26 mouse cellular contexts compared by ENCODE assay signal in the genomic region with DNA sequence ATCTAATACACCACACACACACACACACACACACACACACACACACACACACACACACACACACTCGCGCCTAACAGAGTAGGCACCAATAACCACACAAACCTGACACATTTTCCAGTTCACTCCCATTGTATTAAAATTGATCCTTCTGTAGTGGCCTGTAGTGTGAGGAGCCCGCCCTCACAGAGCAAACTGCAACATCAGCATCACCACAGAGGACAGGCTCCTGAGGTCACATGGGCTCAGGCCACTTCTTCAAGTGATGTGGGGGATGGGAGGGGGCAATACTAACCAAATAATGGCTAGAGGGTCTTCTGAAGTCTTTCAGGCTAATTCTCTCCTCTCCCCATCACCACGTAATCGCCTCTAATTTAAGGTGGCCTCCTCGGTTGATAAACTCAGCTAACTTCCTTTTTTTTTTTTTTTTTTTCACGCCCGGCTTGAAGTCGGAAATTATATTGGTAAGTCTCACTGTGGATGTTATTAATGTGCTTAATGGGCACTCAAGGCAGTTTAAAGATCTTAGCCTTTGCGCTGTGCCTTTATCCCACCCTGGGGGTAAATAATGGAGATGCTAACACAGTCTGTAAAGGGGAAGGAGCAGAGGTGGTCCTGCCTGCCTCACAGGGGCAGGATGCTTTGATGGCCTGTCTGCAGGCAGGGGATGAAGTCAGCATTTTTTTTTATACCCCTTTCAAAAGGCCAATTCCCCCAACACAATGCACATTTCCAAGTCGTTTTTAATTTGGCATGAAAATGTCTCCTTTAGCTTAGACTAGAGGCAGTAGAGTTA. TPM values are rescaled to one million over a fixed set of nuclear protein-coding genes. Genes with fewer than 3 reads are reported as not detected.
DNase-seq lines count a peak whose midpoint lies in the region; ATAC-seq and TF ChIP-seq lines count a peak whose summit lies in the region.
"Had no signal": no experiment of that assay in that cellular context is flagged by ENCODE, and none has a peak within 500 bp of the region (broad histone marks: within the 10 kb centered on the region; RNA-seq: fewer than 3 reads in every experiment).

No protein-coding gene starts in this region.

- peak overlapping the region; percentile 49 for H3K27ac ChIP-seq in MEL (ENCODE audit: control insufficient read depth, low read depth, low read length)
- H3K27ac ChIP-seq in forebrain, embryonic 15.5 days (replicated peaks): no peak overlapping the region
- H3K27ac ChIP-seq: embryonic facial prominence, embryonic 12.5 days; heart, embryonic 10.5 days; hindbrain, embryonic 14.5 days; layer of hippocampus, adult 2 months; liver, embryonic 12.5 days; stomach, embryonic 15.5 days had no signal

- H3K9me3 ChIP-seq in MEL (replicated peaks; ENCODE audit: insufficient read depth, low read length): no peaks in the 10 kb centered on the region
- H3K9me3 ChIP-seq in forebrain, embryonic 15.5 days: no peaks in the 10 kb centered on the region
- H3K9me3 ChIP-seq: embryonic facial prominence, embryonic 12.5 days; heart, embryonic 10.5 days; liver, embryonic 12.5 days; stomach, embryonic 15.5 days had no signal

- WGBS in forebrain, embryonic 15.5 days: 24% methylated on average over 11 of the region's 11 CpGs

- H3K9ac ChIP-seq in MEL (ENCODE audit: control insufficient read depth, low read depth, low read length, poor library complexity, severe bottlenecking): no peak overlapping the region
- no peak overlapping the region for H3K9ac ChIP-seq in forebrain, embryonic 15.5 days (replicated peaks)
- H3K9ac ChIP-seq: embryonic facial prominence, embryonic 12.5 days; hindbrain, embryonic 14.5 days; liver, embryonic 12.5 days; lung, embryonic 14.5 days; stomach, embryonic 15.5 days had no signal

- TF ChIP-seq RAD21 in MEL (IDR thresholded peaks at IDR 0.05; ENCODE audit: low read depth, low read length): no peak

- TF ChIP-seq EP300 in MEL (IDR thresholded peaks at IDR 0.05; ENCODE audit: low read depth in 1 of 2, low read length in 2 of 2): no peak; a peak in 1 of 4 replicates

- no peak for TF ChIP-seq POLR2A in MEL (IDR thresholded peaks at IDR 0.05; ENCODE audit: control insufficient read depth in 1 of 2, insufficient read depth in 1 of 2, low read depth in 1 of 2, low read length in 2 of 2, poor library complexity in 1 of 2)

- no peaks in the 10 kb centered on the region for H3K36me3 ChIP-seq in MEL (ENCODE audit: control insufficient read depth in 1 of 2, insufficient read depth in 2 of 2, low read length in 2 of 2)
- no peaks in the 10 kb centered on the region for H3K36me3 ChIP-seq in forebrain, embryonic 15.5 days
- H3K36me3 ChIP-seq: embryonic facial prominence, embryonic 12.5 days; heart, embryonic 10.5 days; liver, embryonic 12.5 days; stomach, embryonic 15.5 days had no signal

- no peak overlapping the region for H3K4me3 ChIP-seq in MEL (ENCODE audit: control insufficient read depth in 1 of 2, insufficient read depth in 1 of 2, low read depth in 2 of 2, low read length in 2 of 2)
- H3K4me3 ChIP-seq in forebrain, embryonic 15.5 days: no peak overlapping the region
- H3K4me3 ChIP-seq: embryonic facial prominence, embryonic 12.5 days; heart, embryonic 10.5 days; layer of hippocampus, adult 2 months; liver, embryonic 12.5 days; myocyte; stomach, embryonic 15.5 days had no signal

- H3K79me2 ChIP-seq in MEL (ENCODE audit: control insufficient read depth, insufficient read depth, low read length, poor library complexity): no peaks in the 10 kb centered on the region

- no peaks in the 10 kb centered on the region for H3K27me3 ChIP-seq in MEL (ENCODE audit: control insufficient read depth in 1 of 2, insufficient read depth in 2 of 2, low read length in 2 of 2)
- H3K27me3 ChIP-seq in forebrain, embryonic 15.5 days: no peaks in the 10 kb centered on the region
- H3K27me3 ChIP-seq: embryonic facial prominence, embryonic 12.5 days; liver, embryonic 12.5 days; stomach, embryonic 15.5 days had no signal

- DNase-seq in lung, postnatal 10 days: peak; percentile 36
- DNase-seq in lung, postnatal 4 days: no peak
- DNase-seq in A20 (ENCODE audit: low read depth, low spot score) (peak; percentile 48), MEL (ENCODE audit: low read depth, low spot score) (peak; percentile 25)
- DNase-seq in mesoderm, embryonic 11.5 days (ENCODE audit: low read depth, low spot score): peak; percentile 21
- no peak for DNase-seq in spleen, adult 12 weeks (ENCODE audit: low spot score)
- DNase-seq: adrenal gland, postnatal 14 days; cerebellum, adult 11-12 months; cerebellum, postnatal 14 days; heart, postnatal 10 days; kidney, adult 8-10 months; kidney, postnatal 14 days; lung, embryonic 14.5 days; right cerebral cortex, postnatal 25 days; thymus, adult 18-20 months had no signal

- H3K4me2 ChIP-seq in forebrain, embryonic 15.5 days (replicated peaks): no peak overlapping the region
- H3K4me2 ChIP-seq: embryonic facial prominence, embryonic 12.5 days; hindbrain, embryonic 14.5 days; liver, embryonic 12.5 days; lung, embryonic 14.5 days; stomach, embryonic 15.5 days had no signal

- ATAC-seq in forebrain, embryonic 15.5 days (replicated peaks): no peak
- ATAC-seq: activated CD4-positive, CD25-positive, alpha-beta regulatory T cell, adult 4 months; forebrain, embryonic 14.5 days; liver, embryonic 12.5 days had no signal

- TF ChIP-seq CTCF in MEL (IDR thresholded peaks at IDR 0.05 in 2 of 3, conservative IDR thresholded peaks at IDR 0.05 in 1 of 3; ENCODE audit: control insufficient read depth in 1 of 3, insufficient read depth in 1 of 3, low read depth in 2 of 3, low read length in 3 of 3, poor library complexity in 1 of 3, severe bottlenecking in 1 of 3): no peak

- no peaks in the 10 kb centered on the region for H3K4me1 ChIP-seq in MEL (ENCODE audit: control insufficient read depth in 1 of 2, insufficient read depth in 2 of 2, low read length in 2 of 2)
- no peaks in the 10 kb centered on the region for H3K4me1 ChIP-seq in forebrain, embryonic 15.5 days
- H3K4me1 ChIP-seq: liver, embryonic 12.5 days; stomach, embryonic 15.5 days had no signal

TF ChIP-seq in MEL, 35 proteins besides CTCF, POLR2A, EP300 and RAD21:
- TF ChIP-seq TBP (IDR thresholded peaks at IDR 0.05; ENCODE audit: low read depth, low read length) (no peak), ZNF384 (IDR thresholded peaks at IDR 0.05; ENCODE audit: low read depth, low read length) (peak; percentile 88), CHD1 (IDR thresholded peaks at IDR 0.05; ENCODE audit: low read depth, low read length) (no peak)

RNA-seq across cellular contexts. Expression of gene Nog, which starts 25.2 kb away (rescaled TPM):
- not detected in 2 replicates for total RNA-seq in MEL (2012; rRNA removed)
- polyA plus RNA-seq in MEL (2012; ENCODE audit: insufficient read depth in 1 of 2, insufficient read length in 2 of 2, low read depth in 1 of 2, low replicate concordance in 2 of 2, missing spikeins in 1 of 2): not detected
- 3.6 and 4.3 TPM in 2 replicates for polyA plus RNA-seq in forebrain, embryonic 15.5 days (2015; fragmentation: Nextera tagmentation; extraction: Ambion mirVana)
- total RNA-seq: megakaryocyte, adult 5-6 weeks had no signal
- polyA plus RNA-seq: activated CD4-positive, CD25-positive, alpha-beta regulatory T cell, adult 4 months had no signal

Comparison
In these comparisons a context has a peak if more than half of its experiments do, and no peak if none do; other contexts are left out.
1. DNase-seq: peak in lung, postnatal 10 days (single experiment), A20 (single experiment), MEL (single experiment) and mesoderm, embryonic 11.5 days (single experiment); none in lung, postnatal 4 days (0 of 2) and spleen, adult 12 weeks (single experiment).